Comparison of ENCODE assay signal across 13 mouse cellular contexts in genomic region chr12:38594055-38594454, GRCm38 (mm10).
DNase-seq lines count a peak whose midpoint lies in the region; ATAC-seq and TF ChIP-seq lines count a peak whose summit lies in the region.
"Had no signal": no experiment of that assay in that cellular context is flagged by ENCODE, and none has a peak within 500 bp of the region (broad histone marks: within the 10 kb centered on the region; RNA-seq: fewer than 3 reads in every experiment).

No protein-coding gene starts in this region.

- intact Hi-C loops in gastrocnemius, adult 2 months (cut with DNase I), result no loop called here

- 30% methylated on average over 3 of the region's 3 CpGs for whole genome bisulfite sequencing in limb, embryonic 14.5 days
- 87% methylated on average over 3 of the region's 3 CpGs for WGBS in limb, embryonic 10.5 days

- H3K4me3 ChIP-seq in gastrocnemius, adult 2 months, result no peak overlapping the region
- H3K4me3 ChIP-seq in limb, embryonic 14.5 days (replicated peaks; ENCODE audit: low read length), result no peak overlapping the region
- no peak overlapping the region for H3K4me3 ChIP-seq in limb, embryonic 10.5 days
- H3K4me3 ChIP-seq: forebrain, embryonic 10.5 days; megakaryocyte, embryonic 14.5 days had no signal

- H3K4me2 ChIP-seq in limb, embryonic 14.5 days (replicated peaks; ENCODE audit: low read depth, low read length, severe bottlenecking), result no peak overlapping the region

- ATAC-seq in limb, embryonic 14.5 days (ENCODE audit: low FRiP score, low read depth), result no peak

- peaks cover 3% of the 10 kb centered on the region; the same call in 1 of the 2 replicates for H3K4me1 ChIP-seq in limb, embryonic 14.5 days (ENCODE audit: control insufficient read depth, insufficient read depth, low read length)
- H3K4me1 ChIP-seq in limb, embryonic 10.5 days, result no peaks in the 10 kb centered on the region
- H3K4me1 ChIP-seq: megakaryocyte, embryonic 14.5 days had no signal

- no peaks in the 10 kb centered on the region for H3K36me3 ChIP-seq in limb, embryonic 14.5 days (ENCODE audit: control insufficient read depth, insufficient read depth, low read length)
- no peaks in the 10 kb centered on the region for H3K36me3 ChIP-seq in limb, embryonic 10.5 days
- H3K36me3 ChIP-seq: forebrain, embryonic 10.5 days had no signal

- no peaks in the 10 kb centered on the region for H3K27me3 ChIP-seq in limb, embryonic 14.5 days (ENCODE audit: control insufficient read depth, insufficient read depth, low read length)
- H3K27me3 ChIP-seq in limb, embryonic 10.5 days (ENCODE audit: low read depth, poor library complexity, severe bottlenecking), result no peaks in the 10 kb centered on the region
- H3K27me3 ChIP-seq: megakaryocyte, embryonic 14.5 days had no signal

- TF ChIP-seq POLR2A in limb, embryonic 14.5 days (IDR thresholded peaks at IDR 0.05; ENCODE audit: borderline replicate concordance, extremely low read depth, insufficient read depth, insufficient read length), result no peak

- no peak overlapping the region for H3K9ac ChIP-seq in limb, embryonic 14.5 days (ENCODE audit: low read depth, low read length, severe bottlenecking)

- H3K9me3 ChIP-seq in limb, embryonic 14.5 days (ENCODE audit: control insufficient read depth, low read length), result no peaks in the 10 kb centered on the region
- no peaks in the 10 kb centered on the region for H3K9me3 ChIP-seq in limb, embryonic 10.5 days (replicated peaks)
- H3K9me3 ChIP-seq: forebrain, embryonic 10.5 days; megakaryocyte, embryonic 14.5 days had no signal

- H3K27ac ChIP-seq in gastrocnemius, adult 2 months, result 0 out of 2 replicates have a peak overlapping the region, but pooled peaks have one; percentile 49
- no peak overlapping the region for H3K27ac ChIP-seq in limb, embryonic 14.5 days (replicated peaks; ENCODE audit: low read depth, low read length)
- no peak overlapping the region for H3K27ac ChIP-seq in limb, embryonic 10.5 days
- H3K27ac ChIP-seq: forebrain, embryonic 10.5 days had no signal

- TF ChIP-seq CTCF in gastrocnemius, adult 2 months (IDR thresholded peaks at IDR 0.05), result no peak

- no peak for DNase-seq in gastrocnemius, adult 2 months
- no peak for DNase-seq in gastrocnemius, adult 8-10 months (ENCODE audit: low spot score in 2 of 2)
- peak; percentile 57 for DNase-seq in limb, embryonic 14.5 days (ENCODE audit: low spot score)
- no peak for DNase-seq in limb, embryonic 10.5 days (ENCODE audit: low spot score)
- peak; percentile 49 to 52 for DNase-seq in heart, adult 9 months (ENCODE audit: low spot score in 2 of 2)
- DNase-seq in lung, postnatal 25 days (ENCODE audit: low spot score), result peak; percentile 6
- DNase-seq in frontal cortex, postnatal 25 days (ENCODE audit: low spot score in 2 of 2), result no peak
- no peak for DNase-seq in thymus, postnatal 10 days (ENCODE audit: low spot score in 2 of 2)
- DNase-seq: liver; retina, postnatal 1 day; thymus, postnatal 4 days had no signal

Comparison
In these comparisons a context has a peak if more than half of its experiments do, and no peak if none do; other contexts are left out.
1. DNase-seq: peak in limb, embryonic 14.5 days (single experiment), heart, adult 9 months (2 of 2) and lung, postnatal 25 days (single experiment); none in gastrocnemius, adult 2 months (single experiment), gastrocnemius, adult 8-10 months (0 of 2), limb, embryonic 10.5 days (single experiment), frontal cortex, postnatal 25 days (0 of 2) and thymus, postnatal 10 days (0 of 2).